Mouse (Mus musculus) heart, postnatal 0 days (tissue): ENCODE measurements at regions not wholly inside any gene's neighbourhood (a gene's known extent, or its start where the extent isn't known, plus 50 kb on each side); places are given as distances from the start of the nearest gene placed in this dataset.

Experiments
- CTCF ChIP-seq: IDR thresholded peaks from 2 replicates; pipeline ENCODE4 v1.5.1; 2016; ENCODE audit warnings: antibody characterized with exemption, control low read depth, low read depth
- EP300 ChIP-seq: IDR thresholded peaks from 2 replicates; pipeline ENCODE4 v1.6.1; 2016; ENCODE audit warnings: antibody characterized with exemption, low read depth

DNA sequence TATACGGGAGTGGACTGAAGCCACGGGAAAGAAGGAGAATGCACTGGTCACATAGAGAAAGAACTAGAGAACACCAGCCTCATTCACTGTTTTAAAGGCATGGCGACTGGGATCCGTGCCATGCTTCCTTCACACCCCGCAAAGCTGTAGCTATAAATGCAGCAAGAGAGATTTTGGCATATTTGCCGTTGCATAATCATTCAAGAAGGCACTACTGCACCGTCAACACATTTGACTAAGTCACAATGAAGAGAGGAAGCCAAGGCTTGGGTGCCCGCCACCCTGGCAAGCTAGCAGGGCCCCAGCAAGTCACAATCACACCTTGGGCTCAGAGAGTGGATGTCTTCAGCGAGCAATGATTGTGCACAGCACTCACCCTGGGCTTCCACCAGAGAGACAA is 167.1 kb downstream of the Dhx15 start:
- TF ChIP-seq CTCF (no peak), EP300 (no peak)
